Mouse (Mus musculus) neural tube, embryonic 11.5 days (tissue): ENCODE data around the gene 4930447C04Rik. TPM values are rescaled to one million over a fixed set of nuclear protein-coding genes. Genes with fewer than 3 reads are reported as not detected.

Source experiments
- ATAC-seq: fragments of 200-750 bp; cut with Nextera tagmentation; 2 replicates; pipeline ENCODE4 v1.8.0; 2017; ENCODE audit warnings: moderate number of reproducible peaks, mild to moderate bottlenecking, moderate TSS enrichment, moderate library complexity; ENCODE audit not compliant: insufficient read depth, low FRiP score, low TSS enrichment
- DNase-seq: peaks from one replicate; pipeline ENCODE4 v3.0.0-alpha.2; 2015; ENCODE audit warnings: low spot score
- H3K27ac ChIP-seq: fragments of 300-500 bp; sonication (generic); 2 replicates; pipeline ENCODE4 v1.5.1; 2014; ENCODE audit warnings: low read depth, mild to moderate bottlenecking, low read length
- H3K27me3 ChIP-seq: fragments of 300-500 bp; sonication (generic); 2 replicates; pipeline ENCODE4 v1.6.1; 2014; ENCODE audit warnings: mild to moderate bottlenecking, low read length, mixed read lengths; ENCODE audit not compliant: control insufficient read depth, insufficient read depth
- H3K36me3 ChIP-seq: fragments of 300-500 bp; sonication (generic); 2 replicates; pipeline ENCODE4 v1.6.1; 2014; ENCODE audit warnings: mild to moderate bottlenecking, low read length, moderate library complexity, mixed read lengths; ENCODE audit not compliant: control insufficient read depth, insufficient read depth
- H3K4me1 ChIP-seq: fragments of 300-500 bp; sonication (generic); 2 replicates; pipeline ENCODE4 v1.6.1; 2014; ENCODE audit warnings: low read length, mixed read lengths; ENCODE audit not compliant: control insufficient read depth, insufficient read depth
- H3K4me2 ChIP-seq: fragments of 300-500 bp; sonication (generic); 2 replicates; pipeline ENCODE4 v1.6.1; 2014; ENCODE audit warnings: low read depth, mild to moderate bottlenecking, moderate library complexity
- H3K4me3 ChIP-seq: fragments of 300-500 bp; sonication (generic); 2 replicates; pipeline ENCODE4 v1.5.1; 2014; ENCODE audit warnings: low read depth, low read length
- H3K9ac ChIP-seq: fragments of 300-500 bp; sonication (generic); 2 replicates; pipeline ENCODE4 v1.6.1; 2014; ENCODE audit warnings: mild to moderate bottlenecking, low read length
- H3K9me3 ChIP-seq: fragments of 300-500 bp; sonication (generic); 2 replicates; pipeline ENCODE4 v1.6.1; 2016; ENCODE audit warnings: low read length; ENCODE audit not compliant: control insufficient read depth
- WGBS: fragments of 180-500 bp; shearing (Covaris S2); extraction: QIAGEN DNeasy Blood & Tissue Kit; methylation state at CpG from one replicate; pipeline ENCODE4 v1.1.7; 2014; 5-methylcytosine and 5-hydroxymethylcytosine counted together
- polyA plus RNA-seq: library from polyadenylated mRNA; unstranded; fragments of >200 nt; fragmentation: Nextera tagmentation; extraction: Ambion mirVana; gene quantifications from 2 replicates; pipeline ENCODE4 v1.2.1, GENCODE M21; 2014

Gene 4930447C04Rik
- polyA plus RNA-seq, 1 experiment from 2014 or later: 1.9 TPM

DNA sequence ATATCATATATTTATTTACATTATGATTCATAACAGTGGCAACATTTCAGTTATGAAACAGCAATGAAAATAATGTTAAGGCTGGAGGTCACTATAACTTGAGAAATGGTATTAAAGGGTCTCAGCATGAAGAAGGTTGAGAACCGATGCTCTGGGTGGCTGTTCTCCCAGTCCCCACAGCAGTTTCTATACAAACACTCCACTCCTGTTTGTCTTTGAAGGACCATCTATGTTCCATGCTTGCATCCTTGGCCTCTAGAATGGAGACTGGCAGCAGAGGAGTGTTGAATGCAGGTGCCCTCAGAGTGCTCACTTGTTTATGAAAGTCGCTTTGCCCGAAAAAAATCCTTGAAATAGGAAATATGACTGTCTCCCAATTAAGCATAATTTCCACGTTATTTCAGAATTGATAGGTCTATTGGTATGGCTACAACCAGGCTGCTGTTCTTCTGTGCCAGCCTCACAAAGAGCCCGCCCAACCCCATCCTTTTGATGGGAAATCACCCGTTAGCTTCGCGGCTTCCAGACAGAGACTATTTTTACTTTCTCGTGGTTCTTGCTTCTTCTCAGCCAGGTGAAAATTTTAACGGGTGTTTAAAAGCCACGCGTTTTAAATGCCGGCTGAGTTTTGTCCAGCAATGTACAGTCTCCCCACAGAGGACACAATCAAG, 87.0 kb downstream of the 4930447C04Rik start:
- Histone ChIP-seq H3K4me1 (peaks cover 3% of the 10 kb centered on the region; the same call in 1 of the 2 replicates), H3K4me2 (no peak overlapping the region), H3K4me3 (no peak overlapping the region), H3K36me3 (no peaks in the 10 kb centered on the region), H3K27ac (no peak overlapping the region), H3K27me3 (peaks cover 71% of the 10 kb centered on the region), H3K9ac (no peak overlapping the region), H3K9me3 (no peaks in the 10 kb centered on the region)
- DNase-seq (no peak), ATAC-seq (no peak)
- 35% methylated on average over 13 of the region's 13 CpGs for WGBS

DNA sequence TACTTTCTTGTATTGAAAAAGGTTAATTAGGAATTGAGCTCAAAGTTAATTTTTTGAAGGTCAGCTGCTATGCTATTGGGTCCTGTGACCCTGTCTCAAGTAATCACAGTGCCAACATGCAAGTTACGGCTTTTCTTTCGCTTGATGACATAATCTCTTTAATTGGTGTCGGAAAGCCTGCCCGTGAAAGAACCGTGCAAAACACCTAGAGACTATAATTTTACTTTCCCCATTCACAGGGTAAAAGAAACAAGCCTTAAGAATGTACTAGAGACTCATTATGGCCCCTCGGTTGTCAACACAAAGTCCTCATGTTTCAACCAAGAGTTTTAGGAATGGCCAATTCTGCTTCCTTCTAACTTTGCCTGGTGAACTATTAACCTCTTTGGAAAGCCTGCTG, 88.3 kb downstream of the 4930447C04Rik start:
- Histone ChIP-seq H3K9ac (no peak overlapping the region), H3K27ac (no peak overlapping the region), H3K4me3 (no peak overlapping the region), H3K4me1 (peaks cover 3% of the 10 kb centered on the region; the same call in 1 of the 2 replicates), H3K36me3 (no peaks in the 10 kb centered on the region), H3K9me3 (no peaks in the 10 kb centered on the region), H3K27me3 (peaks cover 79% of the 10 kb centered on the region), H3K4me2 (no peak overlapping the region)
- 35% methylated on average over 6 of the region's 6 CpGs for WGBS
- no peak for ATAC-seq
- DNase-seq: no peak

DNA sequence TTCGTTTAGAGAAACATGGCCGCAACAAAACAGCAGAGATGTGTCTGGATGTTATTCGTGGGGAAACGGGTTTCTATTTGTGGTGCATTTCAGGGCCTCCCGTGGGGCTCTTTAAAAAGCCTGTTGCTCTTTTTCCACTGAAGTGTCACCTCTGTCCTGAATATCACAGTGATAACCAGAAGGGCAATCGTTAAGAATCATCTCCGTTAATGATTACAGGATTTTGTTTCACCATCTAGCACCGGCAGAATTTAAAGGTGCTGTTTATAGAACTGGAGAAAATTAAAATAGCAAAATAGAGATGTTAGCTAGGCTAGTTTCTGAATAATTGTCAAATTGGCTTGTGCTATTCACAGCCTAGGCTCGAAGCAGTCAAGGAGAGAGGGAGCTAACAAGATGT, 90.4 kb downstream of the 4930447C04Rik start:
- Histone ChIP-seq H3K4me3 (no peak overlapping the region), H3K4me1 (peaks cover 3% of the 10 kb centered on the region; the same call in 1 of the 2 replicates), H3K9me3 (no peaks in the 10 kb centered on the region), H3K9ac (no peak overlapping the region), H3K27me3 (peaks cover 75% of the 10 kb centered on the region), H3K4me2 (no peak overlapping the region), H3K36me3 (no peaks in the 10 kb centered on the region), H3K27ac (no peak overlapping the region)
- no peak for ATAC-seq
- WGBS: 68% methylated on average over 9 of the region's 9 CpGs
- DNase-seq: no peak

DNA sequence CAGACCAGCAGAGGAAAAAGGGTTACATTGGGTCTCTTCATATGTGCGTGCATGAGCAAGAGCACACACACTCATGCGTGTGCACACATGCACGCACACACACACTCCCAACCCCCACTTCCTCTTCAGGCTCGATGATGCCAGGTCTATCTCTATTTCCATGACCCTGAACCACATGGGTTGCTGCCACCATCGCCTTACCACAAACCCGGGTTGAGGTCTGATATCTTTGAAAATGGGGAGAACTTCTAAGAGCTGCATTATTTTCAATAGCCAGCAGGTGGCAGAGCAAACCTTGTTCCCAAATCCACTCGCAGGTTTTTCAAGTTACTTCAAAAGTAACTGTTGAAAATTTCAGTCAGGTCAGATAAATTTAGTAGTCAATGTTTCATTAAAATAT, 92.8 kb downstream of the 4930447C04Rik start:
- DNase-seq: peak; percentile 40
- WGBS: 27% methylated on average over 7 of the region's 7 CpGs

DNA sequence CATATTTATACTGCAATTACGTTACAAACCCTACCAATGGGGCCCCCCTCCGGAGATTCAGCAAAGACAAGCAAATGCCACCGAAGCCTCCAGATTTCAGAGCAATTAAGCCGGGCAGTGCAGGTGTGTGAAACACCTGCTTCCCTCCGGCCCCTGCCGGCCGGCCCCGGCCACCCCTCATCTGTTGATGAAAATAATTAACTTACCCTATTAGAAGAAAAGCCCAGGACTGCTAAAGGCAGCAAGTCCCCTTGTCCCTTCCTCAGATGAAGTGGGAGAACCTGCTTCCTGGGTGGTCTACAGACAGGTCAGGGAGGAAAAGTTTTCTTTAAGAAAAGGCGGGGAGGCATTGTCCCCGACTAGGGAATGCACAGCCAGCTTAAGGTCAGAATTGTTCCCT, 94.6 kb downstream of the 4930447C04Rik start:
- Histone ChIP-seq H3K36me3 (no peaks in the 10 kb centered on the region), H3K9me3 (no peaks in the 10 kb centered on the region), H3K4me2 (no peak overlapping the region), H3K4me1 (peaks cover 6% of the 10 kb centered on the region; the same call in 1 of the 2 replicates), H3K4me3 (no peak overlapping the region), H3K9ac (no peak overlapping the region), H3K27ac (no peak overlapping the region), H3K27me3 (peaks cover 44% of the 10 kb centered on the region)
- ATAC-seq (no peak), DNase-seq (no peak)
- WGBS: 23% methylated on average over 10 of the region's 10 CpGs

More for the DNA sequence above, 92.8 kb downstream of the 4930447C04Rik start:
- H3K27ac ChIP-seq: no peak overlapping the region
- H3K9me3 ChIP-seq: no peaks in the 10 kb centered on the region
- H3K4me2 ChIP-seq: no peak overlapping the region
- H3K36me3 ChIP-seq: no peaks in the 10 kb centered on the region
- ATAC-seq: no peak
- H3K4me3 ChIP-seq: no peak overlapping the region
- peaks cover 54% of the 10 kb centered on the region for H3K27me3 ChIP-seq
- H3K4me1 ChIP-seq: peaks cover 6% of the 10 kb centered on the region; the same call in 1 of the 2 replicates
- no peak overlapping the region for H3K9ac ChIP-seq

DNA sequence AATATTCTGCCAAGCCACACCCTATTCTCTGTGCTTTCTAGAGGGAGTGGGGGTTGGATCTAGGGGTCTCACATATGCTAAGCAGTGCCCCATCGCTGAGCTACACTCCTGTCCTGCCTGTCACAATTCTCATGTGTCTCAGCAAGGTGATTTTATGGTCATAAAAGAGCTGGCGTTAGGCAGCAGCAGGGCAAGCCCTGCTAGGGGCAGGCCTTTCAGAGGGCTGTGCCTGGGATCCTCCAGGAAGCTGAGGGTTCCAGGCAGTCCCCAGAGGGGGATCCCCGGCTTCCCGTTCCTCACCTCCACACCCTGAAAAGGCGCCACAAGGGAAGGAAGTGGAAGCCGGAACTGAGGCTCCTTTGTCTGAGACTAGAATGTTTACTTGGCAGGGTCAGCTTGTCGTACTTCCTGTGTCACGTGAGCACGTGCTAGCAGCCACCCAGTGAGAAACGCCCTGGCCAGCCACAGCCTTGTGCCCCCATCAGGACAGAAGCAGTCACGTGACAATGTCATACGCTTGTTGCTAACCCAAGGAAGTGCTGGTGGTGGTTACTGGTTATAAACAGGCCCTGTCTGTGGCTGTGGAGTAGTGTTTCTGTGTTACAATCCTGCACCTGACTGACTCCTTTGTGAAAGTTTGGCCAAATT, 96.5 kb downstream of the 4930447C04Rik start:
- Histone ChIP-seq H3K9ac (peak overlapping the region; percentile 50), H3K27me3 (peaks cover 28% of the 10 kb centered on the region), H3K4me3 (no peak overlapping the region; the same call in 1 of the 2 replicates), H3K36me3 (no peaks in the 10 kb centered on the region), H3K27ac (0 out of 2 replicates have a peak overlapping the region, but pooled peaks have one; percentile 35), H3K4me1 (peaks cover 6% of the 10 kb centered on the region; the same call in 1 of the 2 replicates), H3K4me2 (peak overlapping the region; percentile 36), H3K9me3 (no peaks in the 10 kb centered on the region)
- WGBS: 19% methylated on average over 12 of the region's 12 CpGs
- ATAC-seq: peak; percentile 79
- DNase-seq: peak; percentile 67

DNA sequence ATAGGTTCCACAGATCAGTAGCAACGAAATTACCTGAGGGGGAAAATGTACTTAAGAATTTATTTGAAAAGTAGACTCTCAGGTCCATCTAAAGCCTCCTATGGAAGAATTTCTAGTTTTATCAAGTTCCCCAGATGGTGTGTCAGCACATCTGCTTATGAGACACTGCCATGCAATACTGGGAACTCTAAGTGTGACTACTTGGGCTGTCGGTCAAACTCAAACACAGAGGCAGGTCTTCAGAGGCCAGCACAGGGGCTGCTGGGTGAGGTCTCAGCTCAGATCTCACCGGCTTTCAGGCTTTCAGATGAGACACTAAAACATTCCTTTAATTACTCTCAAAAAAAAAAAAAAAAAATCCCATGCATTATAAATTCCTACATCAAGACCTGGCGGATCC, 97.0 kb downstream of the 4930447C04Rik start:
- peaks cover 27% of the 10 kb centered on the region for H3K27me3 ChIP-seq
- 80% methylated on average over 4 of the region's 4 CpGs for WGBS

DNA sequence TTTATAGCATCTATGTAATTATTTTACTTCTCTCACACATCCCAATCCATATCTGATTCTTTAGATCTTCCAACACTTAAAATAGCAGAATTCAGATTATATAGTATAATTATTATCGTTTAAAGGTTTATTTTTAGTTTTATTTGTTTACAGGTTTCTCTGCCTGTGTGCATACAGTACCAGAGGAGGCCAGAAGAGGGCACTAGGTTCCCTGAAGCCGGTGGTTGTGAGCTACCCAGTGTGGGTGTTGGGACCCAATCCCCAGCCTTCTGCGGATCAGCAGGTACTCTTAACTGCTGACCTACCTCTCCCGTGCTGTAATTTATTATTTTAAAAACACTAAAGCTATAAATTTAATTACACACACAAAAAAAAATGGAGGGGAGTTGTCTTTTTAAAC, 97.4 kb downstream of the 4930447C04Rik start:
- Histone ChIP-seq H3K36me3 (no peaks in the 10 kb centered on the region), H3K4me1 (peaks cover 6% of the 10 kb centered on the region; the same call in 1 of the 2 replicates), H3K4me2 (no peak overlapping the region), H3K9ac (no peak overlapping the region), H3K27me3 (peaks cover 23% of the 10 kb centered on the region), H3K27ac (no peak overlapping the region), H3K4me3 (no peak overlapping the region), H3K9me3 (no peaks in the 10 kb centered on the region)
- ATAC-seq (no peak), DNase-seq (no peak)
- WGBS: 84% methylated on average over 4 of the region's 4 CpGs

More for the DNA sequence above, 97.0 kb downstream of the 4930447C04Rik start:
- Histone ChIP-seq H3K9ac (no peak overlapping the region; the same call in 1 of the 2 replicates), H3K27ac (no peak overlapping the region), H3K4me3 (no peak overlapping the region), H3K4me1 (peaks cover 6% of the 10 kb centered on the region; the same call in 1 of the 2 replicates), H3K4me2 (no peak overlapping the region; the same call in 1 of the 2 replicates), H3K9me3 (no peaks in the 10 kb centered on the region), H3K36me3 (no peaks in the 10 kb centered on the region)
- no peak for ATAC-seq
- DNase-seq: no peak
